Mouse (Mus musculus) midbrain, embryonic 14.5 days (tissue): ENCODE measurements around the gene Pbrm1. TPM values are rescaled to one million over a fixed set of nuclear protein-coding genes. Genes with fewer than 3 reads are reported as not detected.
A peak's percentile ranks its signal among the peaks of the same experiment; 100 is the strongest.

Experiments used
- ATAC-seq: fragments of 200-750 bp; cut with Nextera tagmentation; 2 replicates; pipeline ENCODE4 v1.8.0; 2017; ENCODE audit warnings: moderate number of reproducible peaks, moderate library complexity; ENCODE audit not compliant: low FRiP score, low TSS enrichment
- DNase-seq: peaks from one replicate; pipeline ENCODE4 v3.0.0-alpha.2; 2015
- H3K27ac ChIP-seq: fragments of 300-500 bp; sonication (generic); replicated peaks from 2 replicates; pipeline ENCODE4 v1.5.1; 2014; ENCODE audit warnings: mild to moderate bottlenecking, low read depth, low read length, moderate library complexity
- H3K27me3 ChIP-seq: fragments of 300-500 bp; sonication (generic); 2 replicates; pipeline ENCODE4 v1.6.1; 2014; ENCODE audit warnings: low read length, control low read depth, mixed read lengths; ENCODE audit not compliant: control insufficient read depth, insufficient read depth
- H3K36me3 ChIP-seq: fragments of 300-500 bp; sonication (generic); 2 replicates; pipeline ENCODE4 v1.6.1; 2014; ENCODE audit warnings: low read length, control low read depth; ENCODE audit not compliant: control insufficient read depth, insufficient read depth
- H3K4me1 ChIP-seq: fragments of 300-500 bp; sonication (generic); 2 replicates; pipeline ENCODE4 v1.6.1; 2014; ENCODE audit warnings: mild to moderate bottlenecking, antibody characterized with exemption, low read length, control low read depth; ENCODE audit not compliant: control insufficient read depth, insufficient read depth
- H3K4me2 ChIP-seq: fragments of 300-500 bp; sonication (generic); 2 replicates; pipeline ENCODE4 v1.6.1; 2014; ENCODE audit warnings: mild to moderate bottlenecking, low read length, moderate library complexity
- H3K4me3 ChIP-seq: fragments of 300-500 bp; sonication (generic); replicated peaks from 2 replicates; pipeline ENCODE4 v1.5.1; 2014; ENCODE audit warnings: low read depth, low read length
- H3K9ac ChIP-seq: fragments of 300-500 bp; sonication (generic); replicated peaks from 2 replicates; pipeline ENCODE4 v1.6.1; 2014; ENCODE audit warnings: mild to moderate bottlenecking, low read length, moderate library complexity
- H3K9me3 ChIP-seq: fragments of 300-500 bp; sonication (generic); 2 replicates; pipeline ENCODE4 v1.6.1; 2016; ENCODE audit warnings: low read length, control low read depth, mixed read lengths; ENCODE audit not compliant: control insufficient read depth
- WGBS: fragments of 180-500 bp; shearing (Covaris S2); extraction: QIAGEN DNeasy Blood & Tissue Kit; methylation state at CpG from one replicate; pipeline ENCODE4 v1.1.7; 2014; 5-methylcytosine and 5-hydroxymethylcytosine counted together
- polyA plus RNA-seq: library from polyadenylated mRNA; unstranded; fragments of >200 nt; fragmentation: Nextera tagmentation; extraction: Ambion mirVana; gene quantifications from 2 replicates; pipeline ENCODE4 v1.2.1, GENCODE M21; 2014

Pbrm1 gene
- polyA plus RNA-seq, 1 experiment from 2014 or later = 136 TPM

DNA sequence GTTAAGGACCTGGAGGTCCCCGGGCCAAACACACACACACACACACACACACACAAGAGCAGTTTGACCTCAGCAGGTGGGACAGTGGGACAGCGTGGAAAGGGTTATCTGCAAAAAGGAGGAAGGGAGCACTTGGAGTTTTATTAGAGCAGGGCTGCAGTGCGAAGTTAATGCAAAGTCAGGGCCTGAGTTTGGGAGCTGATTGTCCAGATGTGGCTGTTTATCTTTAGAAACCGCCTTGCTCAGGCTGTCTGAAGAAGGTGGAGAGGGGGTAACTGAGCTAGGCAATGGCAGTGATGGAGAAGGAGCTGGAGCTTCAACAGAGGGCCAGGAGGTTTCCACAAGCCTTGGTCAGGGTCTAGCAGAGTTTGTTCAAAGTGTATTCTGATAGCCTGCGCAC is 12.2 kb upstream of the Pbrm1 start:
- Histone ChIP-seq H3K36me3 (peaks cover 54% of the 10 kb centered on the region), H3K9ac (no peak overlapping the region), H3K4me2 (no peak overlapping the region), H3K27ac (no peak overlapping the region), H3K4me1 (peaks cover 8% of the 10 kb centered on the region), H3K9me3 (no peaks in the 10 kb centered on the region), H3K4me3 (no peak overlapping the region), H3K27me3 (no peaks in the 10 kb centered on the region)
- ATAC-seq (no peak), DNase-seq (no peak)
- 89% methylated on average over 5 of the region's 5 CpGs for WGBS

- H3K9ac ChIP-seq = no peak overlapping the region
- H3K4me2 ChIP-seq = no peak overlapping the region
- ATAC-seq = no peak
- no peak overlapping the region for H3K4me3 ChIP-seq
- no peak for DNase-seq
- H3K27me3 ChIP-seq = no peaks in the 10 kb centered on the region
- WGBS = 96% methylated on average over 3 of the region's 3 CpGs
- no peak overlapping the region for H3K27ac ChIP-seq
- H3K36me3 ChIP-seq = peaks cover 97% of the 10 kb centered on the region
- no peaks in the 10 kb centered on the region for H3K4me1 ChIP-seq
- no peaks in the 10 kb centered on the region for H3K9me3 ChIP-seq
Measured at GRCm38 (mm10) chr14:31011588-31011987, 7.3 kb upstream of the Pbrm1 start.

DNA sequence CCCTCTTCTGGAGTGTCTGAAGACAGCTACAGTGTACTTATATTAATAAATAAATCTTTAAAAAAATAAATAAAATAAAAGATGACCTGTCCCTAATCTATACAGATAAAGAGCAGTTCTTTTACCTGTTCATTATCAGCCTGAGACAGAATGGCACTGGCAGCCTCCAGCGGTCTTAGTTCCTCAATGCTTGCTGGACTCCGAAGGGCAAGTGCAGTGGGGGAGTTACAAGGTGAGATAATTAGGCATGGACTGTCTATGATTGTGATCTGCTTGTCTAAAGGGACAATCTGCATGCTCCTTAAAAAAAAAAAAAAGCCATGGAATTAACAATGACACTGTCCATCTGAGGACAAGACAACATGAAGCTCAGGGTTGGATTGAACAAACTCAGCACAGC is 5.0 kb upstream of the Pbrm1 start:
- peaks cover 81% of the 10 kb centered on the region for H3K36me3 ChIP-seq
- H3K4me1 ChIP-seq = peaks cover 8% of the 10 kb centered on the region; the same call in 1 of the 2 replicates
- H3K9ac ChIP-seq = no peak overlapping the region
- 92% methylated on average over 2 of the region's 2 CpGs for WGBS
- no peak overlapping the region for H3K27ac ChIP-seq
- no peaks in the 10 kb centered on the region for H3K27me3 ChIP-seq
- DNase-seq = no peak
- no peak overlapping the region for H3K4me2 ChIP-seq
- no peak overlapping the region for H3K4me3 ChIP-seq
- H3K9me3 ChIP-seq = no peaks in the 10 kb centered on the region
- no peak for ATAC-seq

- ATAC-seq = no peak
- Histone ChIP-seq H3K36me3 (peaks cover 61% of the 10 kb centered on the region), H3K9ac (no peak overlapping the region), H3K9me3 (no peaks in the 10 kb centered on the region), H3K4me2 (no peak overlapping the region), H3K4me3 (no peak overlapping the region), H3K27me3 (no peaks in the 10 kb centered on the region), H3K27ac (no peak overlapping the region), H3K4me1 (peaks cover 18% of the 10 kb centered on the region)
- 97% methylated on average over 1 of the region's 1 CpGs for WGBS
- DNase-seq = no peak
Measured at GRCm38 (mm10) chr14:31016063-31016462, 2.9 kb upstream of the Pbrm1 start.

GRCm38 (mm10) chr14:31017854-31018253 is 1.1 kb upstream of the Pbrm1 start:
- peaks cover 48% of the 10 kb centered on the region for H3K36me3 ChIP-seq
- H3K9me3 ChIP-seq = no peaks in the 10 kb centered on the region
- peak overlapping the region; percentile 72 for H3K4me3 ChIP-seq
- peaks cover 18% of the 10 kb centered on the region for H3K4me1 ChIP-seq
- ATAC-seq (no peak), DNase-seq (peak; percentile 8)
- WGBS = 0% methylated on average over 2 of the region's 2 CpGs
- peak overlapping the region; percentile 92; the same call in 1 of the 2 replicates for H3K9ac ChIP-seq
- peak overlapping the region; percentile 82 for H3K4me2 ChIP-seq
- H3K27ac ChIP-seq = no peak overlapping the region
- no peaks in the 10 kb centered on the region for H3K27me3 ChIP-seq

GRCm38 (mm10) chr14:31019331-31020205 is 630 bp downstream of the Pbrm1 start:
- Histone ChIP-seq H3K27ac (peak overlapping the region; percentile 99), H3K9me3 (no peaks in the 10 kb centered on the region), H3K4me1 (peaks cover 18% of the 10 kb centered on the region), H3K36me3 (peaks cover 46% of the 10 kb centered on the region), H3K27me3 (no peaks in the 10 kb centered on the region), H3K4me2 (peak overlapping the region; percentile 82), H3K9ac (peak overlapping the region; percentile 92), H3K4me3 (peak overlapping the region; percentile 72)
- ATAC-seq = peak; percentile 94
- 5% methylated on average over 51 of the region's 56 CpGs for WGBS
- peak; percentile 89 for DNase-seq

DNA sequence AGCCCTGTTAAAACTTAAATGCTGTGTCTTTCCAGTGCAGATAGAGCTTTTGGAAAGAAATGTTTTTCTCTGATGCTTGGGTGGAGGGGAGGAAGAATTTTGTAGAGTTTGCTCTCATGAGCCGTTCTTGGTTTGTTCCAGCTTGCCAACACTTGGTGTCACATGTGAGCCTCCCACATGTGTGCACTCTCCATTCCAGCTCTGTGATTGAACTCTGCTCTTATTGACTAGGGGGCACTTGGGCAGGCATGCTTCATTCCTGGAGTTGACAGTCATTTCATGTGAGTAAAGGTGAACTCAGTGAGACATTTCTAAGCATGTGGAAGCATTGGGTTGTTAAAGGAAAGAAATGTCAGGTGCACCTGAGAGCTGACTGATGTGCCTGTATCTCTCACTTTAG is 3.6 kb downstream of the Pbrm1 start:
- no peak for DNase-seq
- no peaks in the 10 kb centered on the region for H3K27me3 ChIP-seq
- no peaks in the 10 kb centered on the region for H3K9me3 ChIP-seq
- H3K4me2 ChIP-seq = no peak overlapping the region
- H3K4me1 ChIP-seq = peaks cover 17% of the 10 kb centered on the region
- no peak overlapping the region for H3K9ac ChIP-seq
- ATAC-seq = no peak
- H3K36me3 ChIP-seq = peaks cover 48% of the 10 kb centered on the region
- no peak overlapping the region for H3K4me3 ChIP-seq
- 56% methylated on average over 1 of the region's 1 CpGs for WGBS
- no peak overlapping the region for H3K27ac ChIP-seq

DNA sequence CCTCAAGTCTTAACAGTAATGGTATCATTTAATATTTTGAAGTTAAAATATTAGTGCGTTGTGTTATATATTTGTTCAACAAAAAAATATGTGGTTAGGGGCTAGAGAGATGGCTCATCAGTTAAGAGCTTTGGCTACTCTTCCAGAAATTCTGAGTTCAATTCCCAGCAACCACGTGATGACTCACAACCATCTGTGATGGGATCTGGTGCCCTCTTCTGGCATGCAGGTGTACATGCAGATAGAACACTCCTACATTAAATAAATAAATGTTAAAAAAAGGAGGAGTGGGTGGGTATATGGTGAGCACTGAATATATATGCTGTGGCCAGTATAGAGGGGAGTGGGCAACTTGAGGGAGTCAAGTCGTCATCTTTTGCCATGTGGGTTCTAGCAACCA is 6.8 kb downstream of the Pbrm1 start:
- WGBS = 76% methylated on average over 3 of the region's 3 CpGs
- no peak overlapping the region for H3K27ac ChIP-seq
- H3K9ac ChIP-seq = no peak overlapping the region
- H3K4me1 ChIP-seq = 0 out of 2 replicates have a peak, but pooled peaks cover under 1% of the 10 kb centered on the region
- H3K4me2 ChIP-seq = no peak overlapping the region
- no peaks in the 10 kb centered on the region for H3K27me3 ChIP-seq
- no peaks in the 10 kb centered on the region for H3K9me3 ChIP-seq
- DNase-seq (peak; percentile 4), ATAC-seq (no peak)
- no peak overlapping the region for H3K4me3 ChIP-seq
- peaks cover 75% of the 10 kb centered on the region for H3K36me3 ChIP-seq

DNA sequence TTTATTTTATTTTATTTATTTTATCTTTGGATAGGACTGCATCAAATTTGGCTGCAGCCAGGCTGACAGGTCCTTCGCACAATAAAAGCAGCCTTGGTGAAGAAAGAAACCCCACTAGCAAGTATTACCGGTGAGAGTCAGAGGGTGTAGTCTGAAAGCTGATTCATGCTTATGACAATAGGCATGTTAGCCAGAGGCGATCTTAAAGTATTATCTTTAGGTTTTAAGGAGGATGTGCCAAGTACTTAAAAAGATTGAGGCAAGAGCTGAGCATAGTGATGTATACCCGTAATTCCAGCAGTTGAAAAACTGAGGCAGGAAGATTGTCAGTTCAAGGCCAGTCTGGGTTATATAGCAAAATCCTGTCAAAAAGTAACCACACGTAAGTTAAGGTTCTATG is 26.4 kb downstream of the Pbrm1 start:
- Histone ChIP-seq H3K36me3 (peaks cover 73% of the 10 kb centered on the region), H3K27ac (no peak overlapping the region), H3K4me1 (no peaks in the 10 kb centered on the region), H3K9me3 (no peaks in the 10 kb centered on the region), H3K27me3 (no peaks in the 10 kb centered on the region), H3K4me3 (no peak overlapping the region), H3K9ac (no peak overlapping the region), H3K4me2 (no peak overlapping the region)
- 95% methylated on average over 5 of the region's 5 CpGs for WGBS
- DNase-seq (no peak), ATAC-seq (no peak)
